Mouse (Mus musculus) liver, embryonic 12.5 days (tissue): ENCODE measurements around the gene Plk2. TPM values are rescaled to one million over a fixed set of nuclear protein-coding genes. Genes with fewer than 3 reads are reported as not detected.
"Not testable (repeated sequence)": the region's sequence is repeated elsewhere in the genome, so short reads cannot be mapped to it uniquely, and the experiment has no call there.

Source experiments
- ATAC-seq: fragments of 200-750 bp; cut with Nextera tagmentation; 2 replicates; pipeline ENCODE4 v1.8.0; 2017; ENCODE audit warnings: moderate number of reproducible peaks, mild to moderate bottlenecking, moderate library complexity
- H3K27ac ChIP-seq: fragments of 300-500 bp; sonication (generic); 2 replicates; pipeline ENCODE4 v1.5.1; 2016; ENCODE audit warnings: mild to moderate bottlenecking
- H3K27me3 ChIP-seq: fragments of 300-500 bp; sonication (generic); replicated peaks from 2 replicates; pipeline ENCODE4 v1.6.1; 2016; ENCODE audit warnings: mild to moderate bottlenecking, moderate library complexity
- H3K36me3 ChIP-seq: fragments of 300-500 bp; sonication (generic); 2 replicates; pipeline ENCODE4 v1.6.1; 2016; ENCODE audit warnings: mild to moderate bottlenecking, moderate library complexity
- H3K4me1 ChIP-seq: fragments of 300-500 bp; sonication (generic); 2 replicates; pipeline ENCODE4 v1.6.1; 2016
- H3K4me2 ChIP-seq: fragments of 300-500 bp; sonication (generic); 2 replicates; pipeline ENCODE4 v1.6.1; 2016; ENCODE audit warnings: mild to moderate bottlenecking, moderate library complexity
- H3K4me3 ChIP-seq: fragments of 300-500 bp; sonication (generic); 2 replicates; pipeline ENCODE4 v1.5.1; 2016; ENCODE audit warnings: mild to moderate bottlenecking, moderate library complexity
- H3K9ac ChIP-seq: fragments of 300-500 bp; sonication (generic); 2 replicates; pipeline ENCODE4 v1.6.1; 2016; ENCODE audit warnings: mild to moderate bottlenecking, moderate library complexity
- H3K9me3 ChIP-seq: fragments of 300-500 bp; sonication (generic); replicated peaks from 2 replicates; pipeline ENCODE4 v1.6.1; 2016; ENCODE audit warnings: mild to moderate bottlenecking, moderate library complexity
- WGBS: fragments of 180-500 bp; shearing (Covaris S2); methylation state at CpG from one replicate; pipeline ENCODE4 v1.1.7; 2016; ENCODE audit not compliant: insufficient replicate concordance; 5-methylcytosine and 5-hydroxymethylcytosine counted together
- polyA plus RNA-seq: library from polyadenylated mRNA; unstranded; fragments of >200 nt; fragmentation: Nextera tagmentation; extraction: Ambion mirVana; gene quantifications from 2 replicates; pipeline ENCODE4 v1.2.1, GENCODE M21; 2016

Plk2 gene
- polyA plus RNA-seq, 1 experiment from 2014 or later = 12.7 TPM

DNA sequence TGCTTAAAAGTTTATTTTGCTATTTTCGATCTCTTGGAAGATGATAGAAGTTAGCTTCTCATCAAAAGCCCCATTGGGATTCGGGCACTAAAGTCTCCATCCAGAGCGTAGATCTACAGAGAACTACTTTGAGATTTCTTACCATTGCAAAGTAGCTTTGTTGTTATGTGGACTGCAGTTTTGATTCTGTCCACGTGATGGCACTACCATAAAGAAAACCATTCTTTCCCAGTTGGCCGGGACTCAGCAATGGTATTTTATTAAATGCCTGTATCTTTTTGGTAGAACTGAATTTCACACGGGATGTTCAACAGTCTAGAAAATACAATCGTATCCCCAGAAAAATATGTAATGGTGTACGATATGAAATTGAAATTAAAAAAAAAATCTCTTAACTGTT, 2.6 kb upstream of the Plk2 start:
- Histone ChIP-seq H3K4me3 (no peak overlapping the region), H3K27ac (no peak overlapping the region), H3K4me1 (peaks cover 12% of the 10 kb centered on the region), H3K9me3 (no peaks in the 10 kb centered on the region), H3K27me3 (peaks cover 44% of the 10 kb centered on the region), H3K4me2 (no peak overlapping the region), H3K36me3 (no peaks in the 10 kb centered on the region), H3K9ac (no peak overlapping the region)
- no peak for ATAC-seq
- WGBS = 15% methylated on average over 8 of the region's 8 CpGs

DNA sequence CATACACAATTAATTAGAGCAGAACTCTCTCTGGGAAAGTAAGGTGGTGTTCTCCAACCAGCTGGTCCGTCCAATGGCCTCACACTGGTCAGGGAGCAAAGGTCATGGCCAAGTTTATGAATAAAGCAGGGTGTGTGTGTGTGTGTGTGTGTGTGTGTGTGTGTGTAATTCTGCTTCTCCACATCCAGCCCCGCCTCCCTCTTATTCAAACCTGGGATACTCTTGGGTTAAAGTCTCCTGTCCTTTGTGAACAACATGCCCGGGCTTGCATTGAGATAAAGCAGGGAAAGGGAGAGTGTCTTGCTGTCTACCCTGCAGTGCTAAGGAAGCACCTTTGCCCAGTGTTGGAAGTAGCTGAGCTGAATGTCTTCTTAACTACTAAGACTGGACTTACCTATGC, 2.2 kb upstream of the Plk2 start:
- Histone ChIP-seq H3K9ac (no peak overlapping the region), H3K4me3 (no peak overlapping the region), H3K9me3 (no peaks in the 10 kb centered on the region), H3K4me2 (no peak overlapping the region), H3K27ac (no peak overlapping the region), H3K36me3 (no peaks in the 10 kb centered on the region; the same call in 1 of the 2 replicates), H3K27me3 (peaks cover 45% of the 10 kb centered on the region), H3K4me1 (peaks cover 12% of the 10 kb centered on the region)
- WGBS = 28% methylated on average over 3 of the region's 3 CpGs
- no peak for ATAC-seq

DNA sequence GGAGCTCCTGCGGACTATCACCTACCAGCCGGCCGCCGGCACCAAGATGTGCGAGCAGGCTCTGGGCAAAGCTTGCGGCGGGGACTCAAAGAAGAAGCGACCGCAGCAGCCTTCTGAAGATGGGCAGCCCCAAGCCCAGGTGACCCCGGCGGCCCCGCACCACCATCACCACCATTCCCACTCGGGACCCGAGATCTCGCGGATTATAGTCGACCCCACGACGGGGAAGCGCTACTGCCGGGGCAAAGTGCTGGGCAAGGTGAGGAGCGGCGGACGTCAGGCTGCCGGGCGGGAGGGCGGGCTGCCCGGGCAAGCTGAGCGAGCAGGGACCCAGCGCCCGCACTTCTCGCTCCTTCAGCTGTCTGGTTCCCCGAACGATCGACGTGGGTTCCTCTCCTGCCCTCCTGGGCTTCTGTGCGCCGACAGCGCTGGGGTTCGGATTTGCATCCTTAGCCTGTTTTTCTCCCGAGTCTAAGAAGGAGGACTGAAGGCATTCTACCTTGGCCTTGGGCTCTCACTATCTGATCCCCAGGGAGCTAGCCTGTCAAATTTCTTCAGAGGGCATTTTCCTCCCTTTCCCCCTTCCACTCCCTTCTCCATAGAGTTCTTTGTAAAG, 441 bp downstream of the Plk2 start:
- Histone ChIP-seq H3K4me1 (peaks cover 12% of the 10 kb centered on the region), H3K9ac (peak overlapping the region; percentile 61), H3K27ac (no peak overlapping the region), H3K27me3 (peaks cover 50% of the 10 kb centered on the region), H3K36me3 (peaks cover 16% of the 10 kb centered on the region; the same call in 1 of the 2 replicates), H3K9me3 (no peaks in the 10 kb centered on the region), H3K4me3 (peak overlapping the region; percentile 60), H3K4me2 (peak overlapping the region; percentile 91)
- ATAC-seq = peak; percentile 25; the same call in 1 of the 2 replicates
- WGBS = 1% methylated on average over 41 of the region's 41 CpGs

- ATAC-seq = no peak
- Histone ChIP-seq H3K4me3 (peak overlapping the region; percentile 60), H3K4me2 (peak overlapping the region; percentile 91), H3K27ac (no peak overlapping the region), H3K9me3 (no peaks in the 10 kb centered on the region), H3K27me3 (peaks cover 50% of the 10 kb centered on the region), H3K4me1 (peaks cover 12% of the 10 kb centered on the region), H3K9ac (no peak overlapping the region), H3K36me3 (peaks cover 17% of the 10 kb centered on the region)
- 10% methylated on average over 21 of the region's 21 CpGs for WGBS
Observed at GRCm38 (mm10) chr13:110395916-110396685, 1.3 kb downstream of the Plk2 start.

DNA sequence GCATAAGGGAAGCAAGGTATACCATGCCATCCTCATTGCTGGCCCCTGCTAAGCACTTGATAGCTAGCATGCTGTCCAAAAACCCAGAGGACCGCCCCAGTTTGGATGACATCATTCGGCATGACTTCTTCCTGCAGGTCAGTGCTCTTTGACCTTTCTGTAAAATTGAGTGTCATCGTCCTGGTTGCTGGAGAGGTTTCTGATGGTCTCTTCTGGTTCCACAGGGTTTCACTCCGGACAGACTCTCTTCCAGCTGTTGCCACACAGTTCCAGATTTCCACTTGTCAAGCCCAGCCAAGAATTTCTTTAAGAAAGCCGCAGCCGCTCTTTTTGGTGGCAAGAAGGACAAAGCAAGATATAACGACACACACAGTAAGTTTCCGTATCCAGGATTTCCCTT, 2.9 kb downstream of the Plk2 start:
- H3K4me2 ChIP-seq = no peak overlapping the region
- H3K4me3 ChIP-seq = no peak overlapping the region
- H3K36me3 ChIP-seq = peaks cover 17% of the 10 kb centered on the region
- H3K27ac ChIP-seq = no peak overlapping the region
- H3K9me3 ChIP-seq = no peaks in the 10 kb centered on the region
- no peak for ATAC-seq
- no peak overlapping the region for H3K9ac ChIP-seq
- peaks cover 12% of the 10 kb centered on the region for H3K4me1 ChIP-seq
- peaks cover 47% of the 10 kb centered on the region for H3K27me3 ChIP-seq
- 77% methylated on average over 8 of the region's 8 CpGs for WGBS

DNA sequence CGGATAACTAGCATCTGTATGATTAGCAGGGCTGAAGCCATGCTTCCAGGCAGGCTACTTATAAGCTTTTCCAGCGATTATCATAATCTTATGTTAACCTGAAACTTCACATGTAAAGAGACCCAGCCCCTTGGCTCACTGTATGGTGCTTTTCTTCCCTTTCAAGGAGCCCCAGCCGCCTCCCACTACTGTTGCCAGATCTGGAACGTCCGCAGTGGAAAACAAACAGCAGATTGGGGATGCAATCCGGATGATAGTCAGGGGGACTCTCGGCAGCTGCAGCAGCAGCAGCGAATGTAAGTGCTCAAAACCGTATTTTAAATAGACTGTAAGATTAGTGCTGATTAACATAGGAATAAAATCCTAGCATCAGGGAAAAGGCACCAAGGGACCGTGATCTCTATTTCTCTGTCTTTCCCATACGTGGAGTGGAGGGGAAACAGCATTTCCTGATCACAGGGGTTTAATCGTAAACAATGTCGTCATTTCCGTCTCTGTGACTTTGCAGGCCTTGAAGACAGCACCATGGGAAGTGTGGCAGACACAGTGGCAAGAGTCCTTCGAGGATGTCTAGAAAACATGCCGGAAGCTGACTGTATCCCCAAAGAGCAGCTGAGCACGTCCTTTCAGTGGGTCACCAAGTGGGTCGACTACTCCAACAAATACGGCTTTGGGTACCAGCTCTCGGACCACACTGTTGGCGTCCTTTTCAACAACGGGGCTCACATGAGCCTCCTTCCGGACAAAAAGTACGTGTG, 3.8 kb downstream of the Plk2 start:
- Histone ChIP-seq H3K36me3 (peaks cover 17% of the 10 kb centered on the region), H3K4me3 (no peak overlapping the region), H3K27me3 (peaks cover 40% of the 10 kb centered on the region), H3K27ac (no peak overlapping the region), H3K4me1 (peaks cover 12% of the 10 kb centered on the region), H3K9ac (no peak overlapping the region), H3K9me3 (no peaks in the 10 kb centered on the region), H3K4me2 (no peak overlapping the region)
- ATAC-seq = no peak
- 67% methylated on average over 24 of the region's 24 CpGs for WGBS

DNA sequence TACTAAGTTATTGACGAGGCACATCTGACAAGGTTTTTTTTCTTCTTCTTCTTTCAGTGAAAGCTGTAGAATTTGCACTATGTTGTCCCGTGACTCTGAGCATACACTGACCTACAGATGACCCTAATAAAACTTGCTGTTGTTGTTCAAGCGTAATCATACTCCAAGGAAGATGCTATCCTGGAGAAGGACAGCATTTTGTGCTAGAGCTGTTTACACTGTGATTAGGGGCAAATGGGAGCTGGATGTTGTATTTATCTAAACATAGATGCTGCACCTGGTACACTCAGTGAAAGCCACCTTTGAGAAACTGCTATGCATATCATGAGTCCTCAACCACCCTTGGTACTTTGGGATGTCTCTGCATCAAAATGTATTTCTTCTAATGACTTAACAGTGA, 6.6 kb downstream of the Plk2 start:
- no peaks in the 10 kb centered on the region for H3K4me1 ChIP-seq
- H3K4me3 ChIP-seq = no peak overlapping the region
- peaks cover 17% of the 10 kb centered on the region for H3K36me3 ChIP-seq
- H3K27me3 ChIP-seq = peaks cover 12% of the 10 kb centered on the region
- no peak overlapping the region for H3K9ac ChIP-seq
- WGBS = 60% methylated on average over 3 of the region's 3 CpGs
- H3K27ac ChIP-seq = no peak overlapping the region
- no peak for ATAC-seq
- H3K9me3 ChIP-seq = no peaks in the 10 kb centered on the region
- no peak overlapping the region for H3K4me2 ChIP-seq

DNA sequence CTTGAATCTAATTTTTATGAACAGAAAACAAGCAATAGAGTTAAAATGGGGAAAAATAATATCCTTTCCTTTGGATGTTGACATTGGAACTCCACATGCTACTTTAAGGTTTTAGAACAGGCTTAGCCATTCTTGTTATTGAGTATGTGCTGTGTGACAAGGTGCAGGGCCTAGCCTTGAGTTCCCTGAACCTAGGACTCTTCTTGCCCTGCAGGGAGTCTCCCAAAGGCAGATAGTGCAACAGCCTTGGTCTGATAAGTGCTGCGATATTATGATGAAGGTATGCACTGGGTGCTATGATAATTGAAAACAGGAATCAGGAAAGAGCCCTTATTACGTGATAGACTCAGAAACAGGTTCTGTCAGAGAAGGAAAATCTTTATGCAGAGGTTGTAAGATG, 7.0 kb downstream of the Plk2 start:
- no peak overlapping the region for H3K27ac ChIP-seq
- H3K4me2 ChIP-seq = no peak overlapping the region
- 70% methylated on average over 2 of the region's 2 CpGs for WGBS
- peaks cover 8% of the 10 kb centered on the region; the same call in 1 of the 2 replicates for H3K27me3 ChIP-seq
- ATAC-seq = no peak
- peaks cover 17% of the 10 kb centered on the region for H3K36me3 ChIP-seq
- H3K9me3 ChIP-seq = no peaks in the 10 kb centered on the region
- no peaks in the 10 kb centered on the region for H3K4me1 ChIP-seq
- H3K4me3 ChIP-seq = no peak overlapping the region
- no peak overlapping the region for H3K9ac ChIP-seq

- Histone ChIP-seq H3K9me3 (no peaks in the 10 kb centered on the region), H3K36me3 (peaks cover 9% of the 10 kb centered on the region), H3K27me3 (no peaks in the 10 kb centered on the region), H3K4me1 (no peaks in the 10 kb centered on the region), H3K4me2 (no peak overlapping the region), H3K27ac (no peak overlapping the region), H3K4me3 (no peak overlapping the region), H3K9ac (no peak overlapping the region)
- no peak for ATAC-seq
- WGBS = 66% methylated on average over 8 of the region's 8 CpGs
Observed at GRCm38 (mm10) chr13:110404059-110404458, 9.2 kb downstream of the Plk2 start.

DNA sequence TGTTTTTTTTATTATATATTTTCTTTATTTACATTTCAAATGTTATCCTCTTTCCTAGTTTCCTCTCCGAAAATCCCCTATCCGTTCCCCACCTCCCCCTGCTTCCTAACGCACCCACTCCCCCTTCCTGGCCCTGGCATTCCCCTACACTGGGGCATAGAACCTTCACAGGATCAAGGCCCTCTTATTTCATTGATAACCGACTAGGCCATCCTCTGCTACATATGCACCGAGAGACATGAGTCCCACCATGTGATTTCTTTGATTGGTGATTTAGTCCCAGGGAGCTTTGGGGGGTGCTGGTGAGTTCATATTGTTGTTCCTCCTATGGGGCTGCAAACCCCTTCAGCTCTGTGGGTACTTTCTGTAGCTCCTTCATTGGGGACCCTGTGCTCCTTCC, 9.8 kb downstream of the Plk2 start:
- not testable (repeated sequence) for H3K36me3 ChIP-seq, H3K4me1 ChIP-seq, H3K4me3 ChIP-seq, H3K27me3 ChIP-seq, ATAC-seq, H3K27ac ChIP-seq, H3K9ac ChIP-seq, H3K4me2 ChIP-seq, H3K9me3 ChIP-seq
- WGBS = 80% methylated on average over 5 of the region's 5 CpGs

- H3K4me2 ChIP-seq = no peak overlapping the region
- no peaks in the 10 kb centered on the region for H3K27me3 ChIP-seq
- no peaks in the 10 kb centered on the region for H3K36me3 ChIP-seq
- no peaks in the 10 kb centered on the region for H3K4me1 ChIP-seq
- no peak overlapping the region for H3K9ac ChIP-seq
- H3K27ac ChIP-seq = no peak overlapping the region
- no peak for ATAC-seq
- H3K9me3 ChIP-seq = no peaks in the 10 kb centered on the region
- WGBS = 66% methylated on average over 5 of the region's 5 CpGs
- no peak overlapping the region for H3K4me3 ChIP-seq
Observed at GRCm38 (mm10) chr13:110406152-110406551, 11.3 kb downstream of the Plk2 start.

DNA sequence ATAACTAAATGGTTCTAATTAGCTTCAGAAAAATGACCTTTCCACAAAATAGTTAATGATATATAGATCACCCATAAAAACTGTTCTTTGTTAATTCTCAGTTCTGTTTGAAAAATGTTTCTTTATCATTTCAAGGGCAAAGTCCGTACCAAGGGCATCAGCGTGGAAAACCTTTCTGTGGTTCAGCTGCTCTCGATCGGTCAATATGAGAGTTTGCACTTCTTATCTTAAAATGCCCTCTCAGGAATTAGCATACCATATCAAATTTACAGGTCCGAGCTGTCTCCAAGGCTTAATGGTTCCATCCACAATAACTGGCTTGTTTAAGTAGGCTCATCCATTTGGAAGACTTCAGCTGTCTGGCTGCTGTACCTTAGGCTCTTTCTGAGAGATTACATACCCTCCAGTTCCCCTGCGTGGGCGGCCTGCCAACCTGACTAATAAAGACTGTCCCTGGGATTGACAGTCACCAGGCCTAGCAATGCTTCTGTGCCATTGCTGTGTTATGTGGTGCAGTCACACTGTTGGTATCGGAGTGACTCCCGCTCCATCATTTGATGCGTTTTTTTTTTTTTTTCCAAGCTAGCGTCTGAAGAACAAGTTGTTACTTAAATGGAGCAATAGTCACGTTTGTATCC, 17.8 kb downstream of the Plk2 start:
- Histone ChIP-seq H3K36me3 (no peaks in the 10 kb centered on the region), H3K4me3 (no peak overlapping the region), H3K27ac (no peak overlapping the region), H3K9me3 (no peaks in the 10 kb centered on the region), H3K4me2 (no peak overlapping the region), H3K9ac (no peak overlapping the region), H3K4me1 (no peaks in the 10 kb centered on the region), H3K27me3 (no peaks in the 10 kb centered on the region)
- WGBS = 69% methylated on average over 12 of the region's 12 CpGs
- no peak for ATAC-seq
